8 mouse cellular contexts compared by ENCODE assay signal in genomic region chr6:64727751-64728403, GRCm38 (mm10). TPM values are rescaled to one million over a fixed set of nuclear protein-coding genes. Genes with fewer than 3 reads are reported as not detected.
DNase-seq lines count a peak whose midpoint lies in the region; ATAC-seq and TF ChIP-seq lines count a peak whose summit lies in the region.
"Had no signal": no experiment of that assay in that cellular context is flagged by ENCODE, and none has a peak within 500 bp of the region (broad histone marks: within the 10 kb centered on the region; RNA-seq: fewer than 3 reads in every experiment).

No protein-coding gene starts in this region.

- H3K27me3 ChIP-seq in Patski = peaks cover 41% of the 10 kb centered on the region
- peaks cover 56% of the 10 kb centered on the region for H3K27me3 ChIP-seq in heart, embryonic 15.5 days

- peak overlapping the region; percentile 56 for H3K4me3 ChIP-seq in heart, embryonic 15.5 days

- CTCF ChIA-PET in Patski (lab: Charles Lee) = no interaction called here

- no peak overlapping the region for H3K27ac ChIP-seq in heart, embryonic 15.5 days

- ATAC-seq in Patski = peak; percentile 51
- no peak for ATAC-seq in heart, embryonic 15.5 days (replicated peaks; ENCODE audit: insufficient number of reproducible peaks, insufficient read depth, low FRiP score, low read depth)
- peak; percentile 89 for ATAC-seq in megakaryocyte-erythroid progenitor cell, adult 5-6 weeks (replicated peaks; ENCODE audit: low FRiP score, low TSS enrichment, poor library complexity, severe bottlenecking)

- no peak for TF ChIP-seq CTCF in Patski (IDR thresholded peaks at IDR 0.05)

- DNase-seq in Patski (ENCODE audit: low read depth, low spot score) = no peak
- peak; percentile 57 for DNase-seq in adrenal gland, postnatal 25 days
- DNase-seq in kidney, postnatal 36 days = peak; percentile 22 to 25
- DNase-seq in spleen, postnatal 14 days (ENCODE audit: low spot score in 2 of 2) = no peak
- no peak for DNase-seq in spleen, postnatal 4 days (ENCODE audit: low spot score in 2 of 2)

- in situ Hi-C loops in Patski (cut with MboI; ENCODE audit: low pct_unique_long_range_greater_than_20kb) = no loop called here

- H3K9ac ChIP-seq in heart, embryonic 15.5 days = peak overlapping the region; percentile 20; the same call in 1 of the 2 replicates

- peaks cover 17% of the 10 kb centered on the region for H3K4me1 ChIP-seq in heart, embryonic 15.5 days (replicated peaks)

- peak overlapping the region; percentile 97 for H3K4me2 ChIP-seq in heart, embryonic 15.5 days

- WGBS in heart, embryonic 15.5 days = under 1% methylated on average over 29 of the region's 29 CpGs

- POLR2A ChIA-PET in Patski (lab: Charles Lee) = interaction anchor here (0.6 kb wide), 1 partner anchor 174 kb away, joined by 3 read pairs; no protein-coding TSS in a partner anchor

- no peaks in the 10 kb centered on the region for H3K36me3 ChIP-seq in heart, embryonic 15.5 days

- H3K9me3 ChIP-seq in heart, embryonic 15.5 days (replicated peaks) = no peaks in the 10 kb centered on the region

RNA-seq across cellular contexts. Expression of gene Atoh1, which starts 1.0 kb away (rescaled TPM):
- polyA plus RNA-seq in Patski (2021) = not detected
- not detected in 2 replicates for total RNA-seq in adrenal gland, postnatal 25 days (2021)
- 0.06 TPM in 1 of 2 replicates, not detected in the other for polyA plus RNA-seq in heart, embryonic 15.5 days (2015; fragmentation: Nextera tagmentation; extraction: Ambion mirVana)
- not detected in 2 replicates for total RNA-seq in megakaryocyte-erythroid progenitor cell, adult 5-6 weeks (2014; fragmentation: Nextera tagmentation)
- 0.27 TPM in 1 of 2 replicates, not detected in the other for total RNA-seq in megakaryocyte-erythroid progenitor cell, adult 5-6 weeks (2017)
- polyA plus RNA-seq: cortical plate, adult 2 months had no signal

Comparison
In these comparisons a context has a peak if more than half of its experiments do, and no peak if none do; other contexts are left out.
1. DNase-seq: peak in adrenal gland, postnatal 25 days (single experiment) and kidney, postnatal 36 days (2 of 2); none in Patski (single experiment), spleen, postnatal 14 days (0 of 2) and spleen, postnatal 4 days (0 of 2).